Mouse (Mus musculus): ENCODE measurements around the gene Usp6nl. TPM values are rescaled to one million over a fixed set of nuclear protein-coding genes. Genes with fewer than 3 reads are reported as not detected.

Gene Usp6nl
- polyA plus RNA-seq, 1 experiment, result 0.85 TPM

DNA sequence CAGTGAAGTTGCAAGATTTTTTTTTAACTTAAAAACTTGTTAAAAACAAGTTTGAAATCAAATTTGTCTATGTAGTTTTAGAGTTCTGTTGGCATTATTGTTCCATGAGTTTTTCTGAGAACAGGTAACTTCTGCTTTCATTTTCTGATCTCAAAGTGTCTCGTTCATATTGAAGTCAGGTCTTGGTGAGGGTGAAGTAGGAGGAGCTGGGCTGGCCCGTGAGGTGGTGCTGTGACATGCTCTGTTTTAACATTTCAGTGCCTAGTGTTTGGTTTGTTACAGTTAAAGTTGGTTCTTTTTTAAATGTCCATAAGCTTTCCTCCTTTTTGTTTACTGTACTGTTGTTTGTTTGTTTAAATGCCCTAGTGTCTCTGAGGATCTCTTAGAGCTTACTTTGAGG is 15.0 kb downstream of the Usp6nl start:
- no peaks in the 10 kb centered on the region for H3K9me3 ChIP-seq (ENCODE audit: control insufficient read depth, low read length)
- TF ChIP-seq GATA1 (IDR thresholded peaks at IDR 0.05; ENCODE audit: low read length) (no peak), TAL1 (IDR thresholded peaks at IDR 0.05; ENCODE audit: low read length) (no peak)
- peaks cover 48% of the 10 kb centered on the region for H3K4me1 ChIP-seq (ENCODE audit: control insufficient read depth)
- no peak overlapping the region for H3K4me3 ChIP-seq (replicated peaks)
- H3K27me3 ChIP-seq (ENCODE audit: control insufficient read depth), result no peaks in the 10 kb centered on the region
- peaks cover 42% of the 10 kb centered on the region for H3K36me3 ChIP-seq (ENCODE audit: control insufficient read depth)

GRCm38 (mm10) chr2:6338031-6338629 is 15.7 kb downstream of the Usp6nl start:
- H3K4me3 ChIP-seq (replicated peaks), result no peak overlapping the region
- H3K9me3 ChIP-seq (ENCODE audit: control insufficient read depth, low read length), result no peaks in the 10 kb centered on the region
- H3K4me1 ChIP-seq (ENCODE audit: control insufficient read depth), result peaks cover 41% of the 10 kb centered on the region
- H3K27me3 ChIP-seq (ENCODE audit: control insufficient read depth), result no peaks in the 10 kb centered on the region
- peaks cover 37% of the 10 kb centered on the region for H3K36me3 ChIP-seq (ENCODE audit: control insufficient read depth)
- TF ChIP-seq TAL1 (IDR thresholded peaks at IDR 0.05; ENCODE audit: low read length) (no peak), GATA1 (IDR thresholded peaks at IDR 0.05; ENCODE audit: low read length) (no peak)

GRCm38 (mm10) chr2:6340439-6340838 is 18.0 kb downstream of the Usp6nl start:
- TF ChIP-seq GATA1 (IDR thresholded peaks at IDR 0.05; ENCODE audit: low read length) (no peak), TAL1 (IDR thresholded peaks at IDR 0.05; ENCODE audit: low read length) (no peak)
- Histone ChIP-seq H3K27me3 (ENCODE audit: control insufficient read depth) (no peaks in the 10 kb centered on the region), H3K4me1 (ENCODE audit: control insufficient read depth) (peaks cover 20% of the 10 kb centered on the region), H3K9me3 (ENCODE audit: control insufficient read depth, low read length) (peaks cover under 1% of the 10 kb centered on the region; the same call in 1 of the 2 replicates), H3K4me3 (replicated peaks) (no peak overlapping the region), H3K36me3 (ENCODE audit: control insufficient read depth) (peaks cover 38% of the 10 kb centered on the region)

DNA sequence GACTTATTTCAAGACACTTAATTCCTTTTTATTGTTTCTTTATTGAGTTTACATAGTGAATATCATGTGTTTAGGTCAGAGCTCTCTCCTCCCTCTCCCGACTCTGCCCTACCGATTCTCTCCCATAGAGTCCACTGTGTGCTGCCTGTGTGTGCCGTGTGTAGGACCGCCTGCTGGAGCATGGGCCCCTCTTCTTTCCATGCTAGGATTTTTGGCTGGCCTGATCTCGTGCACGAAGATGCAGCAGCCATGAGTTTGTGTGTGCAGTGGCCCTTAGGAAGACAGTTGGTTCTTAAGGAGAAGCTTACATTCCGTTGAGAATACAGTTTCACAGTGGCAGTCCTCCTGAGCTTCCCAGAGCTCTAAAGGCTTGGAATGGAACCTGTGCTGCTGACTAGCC is 19.0 kb downstream of the Usp6nl start:
- Histone ChIP-seq H3K4me3 (replicated peaks) (no peak overlapping the region), H3K9me3 (ENCODE audit: control insufficient read depth, low read length) (peaks cover 4% of the 10 kb centered on the region; the same call in 1 of the 2 replicates), H3K36me3 (ENCODE audit: control insufficient read depth) (peaks cover 43% of the 10 kb centered on the region), H3K27me3 (ENCODE audit: control insufficient read depth) (no peaks in the 10 kb centered on the region), H3K4me1 (ENCODE audit: control insufficient read depth) (peaks cover 13% of the 10 kb centered on the region)
- TF ChIP-seq TAL1 (IDR thresholded peaks at IDR 0.05; ENCODE audit: low read length) (no peak), GATA1 (IDR thresholded peaks at IDR 0.05; ENCODE audit: low read length) (no peak)

GRCm38 (mm10) chr2:6349256-6350092 is 27.0 kb downstream of the Usp6nl start:
- Histone ChIP-seq H3K4me1 (ENCODE audit: control insufficient read depth) (peaks cover 16% of the 10 kb centered on the region), H3K9me3 (ENCODE audit: control insufficient read depth, low read length) (peaks cover 4% of the 10 kb centered on the region; the same call in 1 of the 2 replicates), H3K36me3 (ENCODE audit: control insufficient read depth) (peaks cover 13% of the 10 kb centered on the region), H3K4me3 (replicated peaks) (no peak overlapping the region), H3K27me3 (ENCODE audit: control insufficient read depth) (no peaks in the 10 kb centered on the region)
- TF ChIP-seq TAL1 (IDR thresholded peaks at IDR 0.05; ENCODE audit: low read length) (no peak), GATA1 (IDR thresholded peaks at IDR 0.05; ENCODE audit: low read length) (no peak)

- TF ChIP-seq GATA1 (IDR thresholded peaks at IDR 0.05; ENCODE audit: low read length) (no peak), TAL1 (IDR thresholded peaks at IDR 0.05; ENCODE audit: low read length) (no peak)
- Histone ChIP-seq H3K4me3 (replicated peaks) (no peak overlapping the region), H3K4me1 (ENCODE audit: control insufficient read depth) (peaks cover 16% of the 10 kb centered on the region), H3K9me3 (ENCODE audit: control insufficient read depth, low read length) (peaks cover 4% of the 10 kb centered on the region; the same call in 1 of the 2 replicates), H3K36me3 (ENCODE audit: control insufficient read depth) (peaks cover 8% of the 10 kb centered on the region), H3K27me3 (ENCODE audit: control insufficient read depth) (no peaks in the 10 kb centered on the region)
Observed at GRCm38 (mm10) chr2:6350164-6350563, 27.7 kb downstream of the Usp6nl start.

DNA sequence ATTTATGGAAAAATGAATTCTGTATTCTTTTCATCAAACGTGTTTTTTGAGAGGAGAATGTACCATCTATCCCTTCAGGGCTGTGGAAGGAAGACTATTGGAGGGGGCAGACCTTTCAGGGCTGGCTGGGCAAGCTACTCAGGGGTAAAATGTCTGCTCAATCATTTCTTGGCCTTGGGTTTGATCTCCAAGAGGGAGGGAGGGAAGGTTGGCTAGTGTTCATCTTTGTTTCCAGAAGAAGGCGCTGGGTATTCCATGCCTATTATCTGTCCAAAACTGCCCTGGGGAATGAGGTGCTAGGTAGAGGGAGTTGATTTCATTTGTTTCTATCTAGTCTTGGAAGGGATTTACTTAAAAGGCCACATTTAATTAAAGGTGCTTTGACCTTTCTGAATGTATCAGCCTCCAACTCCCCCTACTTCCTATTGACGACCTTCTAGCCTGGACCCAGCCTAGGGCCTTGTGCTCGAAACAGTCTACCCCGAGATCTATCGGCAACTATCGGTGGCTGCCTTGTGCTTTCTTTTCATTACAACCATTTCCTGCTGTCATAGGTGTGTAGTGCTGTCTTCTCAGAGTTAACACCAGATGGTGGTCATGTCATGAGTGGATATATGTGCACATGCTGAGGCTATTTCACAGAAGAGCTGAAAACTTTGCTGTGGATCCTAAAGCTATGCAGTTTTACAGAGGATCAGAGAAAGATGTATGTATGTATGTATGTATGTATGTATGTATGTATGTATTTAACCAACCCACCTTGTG is 28.6 kb downstream of the Usp6nl start:
- Histone ChIP-seq H3K27me3 (ENCODE audit: control insufficient read depth) (no peaks in the 10 kb centered on the region), H3K9me3 (ENCODE audit: control insufficient read depth, low read length) (no peaks in the 10 kb centered on the region), H3K36me3 (ENCODE audit: control insufficient read depth) (peaks cover 2% of the 10 kb centered on the region; the same call in 1 of the 2 replicates), H3K4me1 (ENCODE audit: control insufficient read depth) (peaks cover 17% of the 10 kb centered on the region), H3K4me3 (replicated peaks) (no peak overlapping the region)
- TF ChIP-seq GATA1 (IDR thresholded peaks at IDR 0.05; ENCODE audit: low read length), result no peak
- no peak for TF ChIP-seq TAL1 (IDR thresholded peaks at IDR 0.05; ENCODE audit: low read length)

DNA sequence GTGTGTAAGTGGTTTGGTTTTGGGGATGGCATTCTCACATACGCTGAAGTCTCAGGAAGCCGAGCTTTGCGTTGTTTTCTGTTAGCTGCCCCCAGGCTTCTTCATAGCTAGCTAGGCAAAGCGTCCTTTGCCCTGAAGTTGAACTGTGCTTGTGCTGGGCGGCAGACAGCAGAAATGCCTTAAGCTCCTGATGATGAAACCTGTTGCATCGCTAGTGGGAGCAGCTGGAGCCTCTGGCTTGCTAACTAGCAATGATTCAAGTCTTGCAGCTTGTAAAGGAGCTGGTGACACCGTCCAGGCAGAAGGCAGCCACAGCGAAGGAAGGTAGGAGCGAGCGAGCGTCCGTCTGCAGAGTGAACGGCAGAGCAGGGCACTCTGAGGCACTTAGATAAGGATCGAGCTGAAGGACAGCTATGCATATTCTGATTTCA is 30.1 kb downstream of the Usp6nl start:
- Histone ChIP-seq H3K27me3 (ENCODE audit: control insufficient read depth) (no peaks in the 10 kb centered on the region), H3K4me3 (replicated peaks) (no peak overlapping the region), H3K4me1 (ENCODE audit: control insufficient read depth) (peaks cover 25% of the 10 kb centered on the region), H3K36me3 (ENCODE audit: control insufficient read depth) (peaks cover 3% of the 10 kb centered on the region; the same call in 1 of the 2 replicates), H3K9me3 (ENCODE audit: control insufficient read depth, low read length) (no peaks in the 10 kb centered on the region)
- TF ChIP-seq GATA1 (IDR thresholded peaks at IDR 0.05; ENCODE audit: low read length) (no peak), TAL1 (IDR thresholded peaks at IDR 0.05; ENCODE audit: low read length) (no peak)

Data from erythroblast, embryonic 14.5 days (primary cell).